ENCODE assay signal across 13 mouse cellular contexts in the genomic region with DNA sequence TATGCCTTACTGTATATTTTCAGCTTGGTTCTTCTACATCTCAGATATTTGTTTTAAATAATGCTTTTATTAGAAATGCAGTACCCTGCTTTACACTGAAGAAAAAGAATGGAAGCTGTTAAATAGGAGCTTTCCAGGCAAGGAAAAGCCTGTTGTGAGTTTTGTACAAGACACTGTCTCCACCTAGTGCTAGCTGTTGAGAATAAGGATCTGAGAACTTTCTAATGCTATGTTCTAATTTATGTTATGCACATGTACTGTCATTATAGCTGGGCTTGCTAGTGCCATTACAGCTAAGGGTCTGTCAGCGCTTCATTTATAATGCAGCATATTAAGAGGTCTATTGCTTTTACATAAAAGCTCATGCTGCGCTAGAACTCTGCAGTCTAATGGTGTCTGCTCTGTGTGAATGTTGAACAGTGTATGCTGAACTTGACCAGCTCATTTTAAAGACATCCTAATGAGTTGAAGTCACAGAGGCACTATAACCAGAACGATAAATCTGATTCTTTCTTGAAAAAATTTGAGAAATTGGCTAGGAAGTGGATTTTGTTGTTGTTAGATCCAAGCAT.
DNase-seq lines count a peak whose midpoint lies in the region; ATAC-seq lines count a peak whose summit lies in the region.
"Had no signal": no experiment of that assay in that cellular context is flagged by ENCODE, and none has a peak within 500 bp of the region (broad histone marks: within the 10 kb centered on the region; RNA-seq: fewer than 3 reads in every experiment).

No protein-coding gene starts in this region.

- no peaks in the 10 kb centered on the region for H3K4me1 ChIP-seq in embryonic facial prominence, embryonic 14.5 days (ENCODE audit: control insufficient read depth, insufficient read depth, low read length)
- H3K4me1 ChIP-seq in midbrain, embryonic 16.5 days (ENCODE audit: control insufficient read depth, insufficient read depth, low read length) = no peaks in the 10 kb centered on the region
- H3K4me1 ChIP-seq: liver, embryonic 12.5 days had no signal

- H3K36me3 ChIP-seq in embryonic facial prominence, embryonic 14.5 days (ENCODE audit: control insufficient read depth, insufficient read depth, low read length) = no peaks in the 10 kb centered on the region
- no peaks in the 10 kb centered on the region for H3K36me3 ChIP-seq in midbrain, embryonic 16.5 days (ENCODE audit: control insufficient read depth, insufficient read depth, low read length)
- H3K36me3 ChIP-seq: G1E; liver, embryonic 12.5 days had no signal

- H3K4me3 ChIP-seq in embryonic facial prominence, embryonic 14.5 days (ENCODE audit: low read depth, low read length) = no peak overlapping the region
- H3K4me3 ChIP-seq in midbrain, embryonic 16.5 days (ENCODE audit: low read depth, low read length) = no peak overlapping the region
- H3K4me3 ChIP-seq: liver, embryonic 12.5 days had no signal

- no peak overlapping the region for H3K9ac ChIP-seq in embryonic facial prominence, embryonic 14.5 days (ENCODE audit: low read depth, low read length)
- no peak overlapping the region for H3K9ac ChIP-seq in midbrain, embryonic 16.5 days (ENCODE audit: low read depth, low read length)
- H3K9ac ChIP-seq: liver, embryonic 12.5 days had no signal

- intact Hi-C loops in left cerebral cortex, postnatal 25 days (cut with DNase I) = loop anchor here (5.0 to 10.0 kb wide), 2 partner anchors 704 to 986 kb away; no protein-coding TSS in a partner anchor

- H3K27ac ChIP-seq in embryonic facial prominence, embryonic 14.5 days (replicated peaks; ENCODE audit: low read depth, low read length) = no peak overlapping the region
- H3K27ac ChIP-seq in midbrain, embryonic 16.5 days (ENCODE audit: low read length) = no peak overlapping the region
- H3K27ac ChIP-seq: liver, embryonic 12.5 days; macrophage had no signal

- DNase-seq in cerebellum, postnatal 10 days = peak; percentile 58 to 68
- no peak for DNase-seq in cerebellum, adult 8-10 months
- peak; percentile 6 to 18 for DNase-seq in left cerebral cortex, postnatal 25 days (ENCODE audit: low spot score in 2 of 2)
- no peak for DNase-seq in left cerebral cortex, adult 11 months (ENCODE audit: low spot score)
- peak; percentile 52 for DNase-seq in embryonic facial prominence, embryonic 14.5 days (ENCODE audit: low spot score)
- DNase-seq in urinary bladder, adult 2 months (ENCODE audit: low spot score) = no peak
- DNase-seq: cerebellum, adult 11-12 months; heart, adult 11 months had no signal

- H3K27me3 ChIP-seq in embryonic facial prominence, embryonic 14.5 days (replicated peaks; ENCODE audit: control insufficient read depth, insufficient read depth, low read length) = no peaks in the 10 kb centered on the region
- H3K27me3 ChIP-seq in midbrain, embryonic 16.5 days (ENCODE audit: control insufficient read depth, insufficient read depth, low read depth, low read length) = no peaks in the 10 kb centered on the region
- H3K27me3 ChIP-seq: liver, embryonic 12.5 days had no signal

- no peaks in the 10 kb centered on the region for H3K9me3 ChIP-seq in embryonic facial prominence, embryonic 14.5 days (ENCODE audit: control insufficient read depth, low read length)
- no peaks in the 10 kb centered on the region for H3K9me3 ChIP-seq in midbrain, embryonic 16.5 days (replicated peaks; ENCODE audit: control insufficient read depth, low read length, poor library complexity, severe bottlenecking)
- H3K9me3 ChIP-seq: liver, embryonic 12.5 days had no signal

- ATAC-seq in embryonic facial prominence, embryonic 14.5 days (ENCODE audit: low read depth) = no peak
- ATAC-seq in midbrain, embryonic 16.5 days = peak; percentile 76
- ATAC-seq in inflammation-experienced regulatory T-cells, adult 6 months = no peak
- ATAC-seq: liver, embryonic 12.5 days had no signal

- no peak overlapping the region for H3K4me2 ChIP-seq in embryonic facial prominence, embryonic 14.5 days (ENCODE audit: low read depth, low read length)
- no peak overlapping the region for H3K4me2 ChIP-seq in midbrain, embryonic 16.5 days (ENCODE audit: low read length)
- H3K4me2 ChIP-seq: liver, embryonic 12.5 days had no signal

- WGBS in embryonic facial prominence, embryonic 14.5 days = 88% methylated on average over 3 of the region's 3 CpGs
- WGBS in midbrain, embryonic 16.5 days = 68% methylated on average over 3 of the region's 3 CpGs

Comparison
In these comparisons a context has a peak if more than half of its experiments do, and no peak if none do; other contexts are left out.
1. DNase-seq: peak in cerebellum, postnatal 10 days (2 of 2), left cerebral cortex, postnatal 25 days (2 of 2) and embryonic facial prominence, embryonic 14.5 days (single experiment); none in cerebellum, adult 8-10 months (single experiment), left cerebral cortex, adult 11 months (single experiment) and urinary bladder, adult 2 months (single experiment).